Mouse (Mus musculus) myocyte (in vitro differentiated cells): ENCODE results near the gene Gm8271. TPM values are rescaled to one million over a fixed set of nuclear protein-coding genes. Genes with fewer than 3 reads are reported as not detected.
"Not testable (repeated sequence)": the region's sequence is repeated elsewhere in the genome, so short reads cannot be mapped to it uniquely, and the experiment has no call there.

Experiments used
- H3K27me3 ChIP-seq: one replicate; pipeline ENCODE4 v1.6.1; 2011; ENCODE audit not compliant: control insufficient read depth, insufficient read depth, insufficient read length
- H3K36me3 ChIP-seq: one replicate; pipeline ENCODE4 v1.6.1; 2011; ENCODE audit not compliant: control insufficient read depth, insufficient read depth
- H3K4me2 ChIP-seq: one replicate; pipeline ENCODE4 v1.6.1; 2011; ENCODE audit warnings: low read depth, control low read depth
- H3K4me3 ChIP-seq: one replicate; pipeline ENCODE4 v1.5.1; 2011; ENCODE audit warnings: mild to moderate bottlenecking, control low read depth, moderate library complexity
- H3K79me2 ChIP-seq: one replicate; pipeline ENCODE4 v1.6.1; 2011; ENCODE audit not compliant: control insufficient read depth, insufficient read depth
- H3ac ChIP-seq: one replicate; pipeline ENCODE4 v1.6.1; 2011; ENCODE audit not compliant: control insufficient read depth, insufficient read length
- polyA plus RNA-seq: library from polyadenylated mRNA; unstranded; fragments of >200 nt; fragmentation: generic; extraction: Trizol; gene quantifications from one replicate; pipeline ENCODE4 v1.2.1, GENCODE M21; 2012; ENCODE audit warnings: missing spikeins

Gm8271 gene
- not detected for polyA plus RNA-seq

DNA sequence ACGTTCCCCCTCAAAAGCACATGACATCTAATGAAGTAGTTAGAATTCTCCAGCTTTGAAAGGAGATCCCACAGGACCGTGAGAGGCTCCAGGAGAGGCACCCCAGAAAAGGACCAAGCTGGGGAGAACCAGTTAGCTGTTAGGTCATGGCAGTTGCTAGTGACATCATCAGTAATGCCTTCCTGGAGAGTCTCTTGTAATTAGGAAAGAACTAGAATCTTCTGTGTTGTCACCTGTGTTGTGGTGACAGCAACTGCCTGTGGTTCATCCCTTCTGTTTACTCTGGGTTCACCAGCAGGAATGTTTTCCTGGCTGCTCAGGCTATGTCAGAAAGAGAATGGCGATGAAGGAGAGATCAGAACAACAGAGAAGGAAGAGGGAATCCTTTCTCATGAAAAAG, at the start of gene Gm8271:
Gene Gm8271 (plus strand): TSS at position 301 of the 400 bp plus-strand sequence.
- not testable (repeated sequence) for H3K4me3 ChIP-seq, H3K79me2 ChIP-seq, H3K27me3 ChIP-seq, H3K36me3 ChIP-seq, H3K4me2 ChIP-seq, H3ac ChIP-seq

DNA sequence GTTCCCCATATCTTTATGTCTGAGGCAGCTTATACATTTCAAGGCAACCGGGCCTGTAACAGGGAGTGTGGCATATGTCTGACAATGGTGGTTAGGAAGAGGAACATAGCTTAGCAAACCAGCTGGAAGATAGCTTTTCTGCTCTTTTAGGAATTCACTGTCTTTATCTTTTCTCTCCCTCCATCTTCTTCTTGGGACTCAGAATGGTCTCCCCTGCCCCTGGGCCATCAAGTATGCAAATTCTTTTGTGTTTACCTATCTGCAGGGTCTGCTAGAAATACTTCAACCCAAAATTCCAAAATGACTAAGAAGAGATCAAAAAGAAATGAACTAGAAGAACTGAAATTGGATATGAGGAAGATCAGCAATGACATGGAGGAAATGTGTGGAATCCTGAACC, 21.4 kb upstream of the Gm8271 start, which contains the start of gene Gm3317:
Gene Gm3317 (plus strand): TSS at position 301 of the 400 bp plus-strand sequence.
- not testable (repeated sequence) for H3ac ChIP-seq, H3K36me3 ChIP-seq, H3K79me2 ChIP-seq, H3K27me3 ChIP-seq, H3K4me3 ChIP-seq, H3K4me2 ChIP-seq

Other genes with a start within 250 kb of the Gm8271 start
- gene Gm8297, start 201.9 kb upstream of the Gm8271 start, polyA plus RNA-seq, result not detected
- not detected for gene Gm3298, start 169.9 kb upstream of the Gm8271 start, polyA plus RNA-seq
- not detected for gene 4930555G01Rik, start 135.2 kb upstream of the Gm8271 start, polyA plus RNA-seq
- not detected for gene Gm8281, start 114.8 kb upstream of the Gm8271 start, polyA plus RNA-seq
- not detected for gene Gm8279, start 54.3 kb upstream of the Gm8271 start, polyA plus RNA-seq
- gene Gm3317, start 21.3 kb upstream of the Gm8271 start, polyA plus RNA-seq, result not detected
- gene Gm3526, start 74.8 kb downstream of the Gm8271 start, polyA plus RNA-seq, result not detected
- not detected for gene Gm3542, start 149.1 kb downstream of the Gm8271 start, polyA plus RNA-seq
- gene Gm3500, start 203.3 kb downstream of the Gm8271 start, polyA plus RNA-seq, result not detected